Mouse (Mus musculus) liver, embryonic 14.5 days (tissue): ENCODE results near the gene Dlg1.

Source experiments
- CTCF ChIP-seq: IDR thresholded peaks from 2 replicates; pipeline ENCODE4 v1.5.1; 2016; ENCODE audit warnings: antibody characterized with exemption, low read depth, control low read depth
- EP300 ChIP-seq: IDR thresholded peaks from 2 replicates; pipeline ENCODE4 v1.6.1; 2016; ENCODE audit warnings: antibody characterized with exemption, low read depth

DNA sequence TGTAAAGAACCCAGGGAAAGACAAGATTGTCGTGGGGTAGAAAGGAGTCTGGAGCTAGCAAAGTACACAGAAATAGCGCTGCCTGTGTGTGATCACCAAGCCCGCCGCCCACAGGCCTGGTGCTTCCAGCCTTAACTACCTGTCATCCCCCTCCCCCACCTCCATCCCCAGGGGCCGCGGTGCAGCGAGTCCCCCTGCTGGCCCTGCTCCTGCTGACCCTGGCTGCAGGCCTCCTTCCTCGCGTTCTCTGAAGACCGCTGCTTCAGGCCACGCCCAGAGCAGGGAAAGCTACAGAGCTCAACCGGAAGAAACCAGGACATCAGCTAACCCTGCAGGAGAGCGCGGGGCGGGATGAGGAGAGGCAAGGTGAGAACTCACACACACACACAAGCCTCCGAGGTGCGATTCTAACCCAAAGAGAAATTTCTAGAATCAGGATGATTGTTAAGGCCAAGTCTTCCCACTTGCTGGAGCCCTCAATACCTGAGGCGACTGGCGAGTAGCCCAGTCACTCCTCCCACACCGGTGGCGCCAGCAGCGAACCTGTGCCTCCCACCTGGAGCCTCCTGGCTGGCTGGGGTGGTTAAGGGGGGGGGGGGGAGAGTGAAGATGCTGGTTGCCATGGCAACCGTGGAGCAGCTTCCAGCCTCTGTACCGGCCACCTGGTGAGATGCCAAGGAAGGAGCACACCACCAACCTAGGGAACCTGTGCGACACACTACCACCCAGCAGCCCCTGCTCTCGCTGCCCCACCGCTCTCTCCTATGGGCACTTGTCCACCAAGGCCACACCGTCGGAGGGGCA lies 233.9 kb downstream of the Dlg1 start:
- TF ChIP-seq CTCF (peak; percentile 26; the same call in 1 of the 2 replicates), EP300 (no peak)
